Mouse (Mus musculus): Measurements from ENCODE around the gene Cpn1. TPM values are rescaled to one million over a fixed set of nuclear protein-coding genes. Genes with fewer than 3 reads are reported as not detected.

Gene Cpn1
- polyA plus RNA-seq, 1 experiment from 2014 or later, result 0.09 TPM

GRCm38 (mm10) chr19:43917406-43917691, 69.0 kb downstream of the Cpn1 start:
- Histone ChIP-seq H3K4me2 (ENCODE audit: low read depth, low read length, severe bottlenecking) (no peak overlapping the region), H3K27ac (ENCODE audit: low read depth, low read length) (no peak overlapping the region), H3K27me3 (ENCODE audit: control insufficient read depth, insufficient read depth, low read length) (no peaks in the 10 kb centered on the region), H3K4me1 (replicated peaks; ENCODE audit: control insufficient read depth, insufficient read depth, low read length) (no peaks in the 10 kb centered on the region), H3K4me3 (ENCODE audit: low read depth, low read length) (no peak overlapping the region), H3K36me3 (ENCODE audit: control insufficient read depth, insufficient read depth, low read length) (no peaks in the 10 kb centered on the region), H3K9me3 (ENCODE audit: control insufficient read depth, low read length) (no peaks in the 10 kb centered on the region), H3K9ac (ENCODE audit: low read length) (no peak overlapping the region)
- 73% methylated on average over 2 of the region's 2 CpGs for WGBS
- DNase-seq (ENCODE audit: low spot score) (no peak), ATAC-seq (replicated peaks; ENCODE audit: low FRiP score) (no peak)

DNA sequence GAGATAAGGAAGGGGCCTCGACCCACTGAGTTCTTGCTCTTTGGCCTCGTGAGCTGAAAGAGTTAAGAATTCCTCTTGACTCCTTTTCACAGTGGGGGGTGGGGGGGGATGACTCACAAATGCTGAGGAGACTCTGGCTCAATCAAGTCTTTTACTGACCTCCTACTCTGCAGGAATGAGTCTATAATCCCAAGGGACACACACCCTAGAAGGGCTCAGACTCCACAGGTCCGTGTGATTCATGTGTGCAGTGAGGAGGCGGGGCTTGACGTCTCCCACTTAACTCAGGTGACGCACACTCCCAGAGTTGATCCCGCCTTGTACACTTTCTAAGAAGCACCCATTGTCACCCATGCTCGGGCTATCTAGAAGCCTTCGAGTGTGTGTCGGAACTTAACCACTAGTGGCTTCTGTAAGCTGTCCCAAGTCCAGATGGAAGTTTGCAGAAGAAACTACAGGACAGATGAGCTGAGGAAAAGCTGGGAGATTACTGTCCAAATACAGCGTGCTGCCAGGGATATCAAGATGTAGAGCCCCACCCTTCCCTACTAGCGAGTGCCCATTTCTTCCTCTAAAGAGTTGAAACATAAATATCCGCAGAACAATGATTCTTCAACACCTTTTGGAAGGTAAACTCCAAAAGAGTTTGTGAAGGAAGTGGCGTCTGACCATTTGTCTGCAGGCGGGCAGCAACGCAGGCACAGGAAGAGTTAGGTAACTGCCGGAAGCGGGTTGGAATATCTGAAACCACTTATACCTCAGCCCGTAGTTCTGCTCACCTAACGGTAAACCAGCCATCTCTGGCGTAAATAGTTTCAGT, 69.6 kb downstream of the Cpn1 start:
- DNase-seq (ENCODE audit: low spot score) (no peak), ATAC-seq (replicated peaks; ENCODE audit: low FRiP score) (no peak)
- no peaks in the 10 kb centered on the region for H3K4me1 ChIP-seq (replicated peaks; ENCODE audit: control insufficient read depth, insufficient read depth, low read length)
- H3K9me3 ChIP-seq (ENCODE audit: control insufficient read depth, low read length), result no peaks in the 10 kb centered on the region
- H3K27me3 ChIP-seq (ENCODE audit: control insufficient read depth, insufficient read depth, low read length), result no peaks in the 10 kb centered on the region
- no peaks in the 10 kb centered on the region for H3K36me3 ChIP-seq (ENCODE audit: control insufficient read depth, insufficient read depth, low read length)
- H3K27ac ChIP-seq (ENCODE audit: low read depth, low read length), result no peak overlapping the region
- no peak overlapping the region for H3K4me2 ChIP-seq (ENCODE audit: low read depth, low read length, severe bottlenecking)
- 70% methylated on average over 21 of the region's 21 CpGs for WGBS
- no peak overlapping the region for H3K4me3 ChIP-seq (ENCODE audit: low read depth, low read length)
- no peak overlapping the region for H3K9ac ChIP-seq (ENCODE audit: low read length)

DNA sequence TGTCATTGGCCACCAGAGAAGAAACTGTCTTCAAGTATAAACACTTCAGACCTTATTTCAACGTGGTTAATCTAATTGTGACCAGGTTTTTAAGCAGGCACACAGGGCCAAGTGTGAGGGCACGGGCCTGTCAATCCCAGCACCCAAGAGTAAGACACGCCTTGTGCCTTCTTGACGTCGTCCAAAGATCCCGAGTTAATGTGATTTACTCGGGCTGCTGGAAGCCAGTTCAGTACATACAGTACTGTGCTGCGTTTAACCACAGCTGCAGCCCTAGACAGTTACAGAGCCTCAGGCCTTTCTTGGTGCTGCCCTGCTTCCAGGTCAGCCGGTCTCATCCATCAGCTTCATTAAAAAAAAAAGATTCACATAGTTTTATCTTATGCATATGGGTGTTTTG, 70.9 kb downstream of the Cpn1 start:
- Histone ChIP-seq H3K36me3 (ENCODE audit: control insufficient read depth, insufficient read depth, low read length) (no peaks in the 10 kb centered on the region), H3K9ac (ENCODE audit: low read length) (no peak overlapping the region), H3K4me2 (ENCODE audit: low read depth, low read length, severe bottlenecking) (no peak overlapping the region), H3K4me1 (replicated peaks; ENCODE audit: control insufficient read depth, insufficient read depth, low read length) (no peaks in the 10 kb centered on the region), H3K9me3 (ENCODE audit: control insufficient read depth, low read length) (no peaks in the 10 kb centered on the region), H3K27me3 (ENCODE audit: control insufficient read depth, insufficient read depth, low read length) (no peaks in the 10 kb centered on the region), H3K4me3 (ENCODE audit: low read depth, low read length) (no peak overlapping the region), H3K27ac (ENCODE audit: low read depth, low read length) (no peak overlapping the region)
- DNase-seq (ENCODE audit: low spot score) (no peak), ATAC-seq (replicated peaks; ENCODE audit: low FRiP score) (no peak)
- WGBS, result 81% methylated on average over 9 of the region's 9 CpGs

- no peak for DNase-seq (ENCODE audit: low spot score)
- no peaks in the 10 kb centered on the region for H3K9me3 ChIP-seq (ENCODE audit: control insufficient read depth, low read length)
- no peak overlapping the region for H3K4me2 ChIP-seq (ENCODE audit: low read depth, low read length, severe bottlenecking)
- no peak overlapping the region for H3K27ac ChIP-seq (ENCODE audit: low read depth, low read length)
- no peak for ATAC-seq (replicated peaks; ENCODE audit: low FRiP score)
- H3K27me3 ChIP-seq (ENCODE audit: control insufficient read depth, insufficient read depth, low read length), result no peaks in the 10 kb centered on the region
- no peaks in the 10 kb centered on the region for H3K36me3 ChIP-seq (ENCODE audit: control insufficient read depth, insufficient read depth, low read length)
- no peak overlapping the region for H3K4me3 ChIP-seq (ENCODE audit: low read depth, low read length)
- no peak overlapping the region for H3K9ac ChIP-seq (ENCODE audit: low read length)
- no peaks in the 10 kb centered on the region for H3K4me1 ChIP-seq (replicated peaks; ENCODE audit: control insufficient read depth, insufficient read depth, low read length)
- WGBS, result 92% methylated on average over 9 of the region's 9 CpGs
These were observed 71.4 kb downstream of the Cpn1 start for GRCm38 (mm10) chr19:43914986-43915385.

DNA sequence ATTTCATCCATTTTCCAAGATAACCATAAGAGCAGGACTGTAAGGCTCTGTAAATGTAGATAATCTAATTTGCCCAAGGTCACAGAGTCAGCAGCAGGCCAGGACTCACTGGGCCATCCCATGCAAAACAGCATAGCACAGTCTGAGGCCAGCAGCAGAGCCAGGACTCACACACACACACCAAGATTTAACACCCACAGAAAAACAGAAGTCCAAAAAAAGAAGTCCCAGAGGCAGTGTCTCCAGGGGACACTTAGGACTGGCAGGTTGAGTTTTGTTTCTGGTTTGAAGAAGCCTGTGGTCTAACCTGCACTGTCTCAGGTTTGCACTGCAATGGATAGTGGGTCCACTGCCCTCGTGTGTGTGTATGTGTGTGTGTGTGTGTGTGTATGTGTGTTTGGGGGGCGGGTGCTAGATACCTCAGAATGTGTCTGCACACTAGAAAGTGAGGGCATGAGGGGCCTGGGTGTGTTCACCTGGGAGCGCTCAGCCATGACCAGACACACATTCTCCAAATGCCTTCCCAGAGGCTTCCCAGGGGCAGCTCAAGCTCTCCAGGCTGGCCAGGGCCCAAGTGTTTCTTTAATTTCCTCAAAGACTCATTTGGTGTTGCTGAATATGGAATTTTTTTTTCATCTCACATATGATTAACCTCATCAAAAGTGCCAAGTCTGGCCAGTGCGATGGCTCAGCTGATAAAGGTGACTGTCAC, 73.4 kb downstream of the Cpn1 start:
- ATAC-seq (replicated peaks; ENCODE audit: low FRiP score) (no peak), DNase-seq (ENCODE audit: low spot score) (no peak)
- Histone ChIP-seq H3K4me2 (ENCODE audit: low read depth, low read length, severe bottlenecking) (no peak overlapping the region), H3K9me3 (ENCODE audit: control insufficient read depth, low read length) (no peaks in the 10 kb centered on the region), H3K4me3 (ENCODE audit: low read depth, low read length) (no peak overlapping the region), H3K36me3 (ENCODE audit: control insufficient read depth, insufficient read depth, low read length) (no peaks in the 10 kb centered on the region), H3K27ac (ENCODE audit: low read depth, low read length) (no peak overlapping the region), H3K27me3 (ENCODE audit: control insufficient read depth, insufficient read depth, low read length) (no peaks in the 10 kb centered on the region), H3K4me1 (replicated peaks; ENCODE audit: control insufficient read depth, insufficient read depth, low read length) (no peaks in the 10 kb centered on the region), H3K9ac (ENCODE audit: low read length) (no peak overlapping the region)
- 88% methylated on average over 4 of the region's 4 CpGs for WGBS

GRCm38 (mm10) chr19:43906492-43906891, 79.9 kb downstream of the Cpn1 start:
- Histone ChIP-seq H3K27me3 (ENCODE audit: control insufficient read depth, insufficient read depth, low read length) (no peaks in the 10 kb centered on the region), H3K9me3 (ENCODE audit: control insufficient read depth, low read length) (no peaks in the 10 kb centered on the region), H3K36me3 (ENCODE audit: control insufficient read depth, insufficient read depth, low read length) (no peaks in the 10 kb centered on the region), H3K4me2 (ENCODE audit: low read depth, low read length, severe bottlenecking) (no peak overlapping the region), H3K9ac (ENCODE audit: low read length) (no peak overlapping the region), H3K27ac (ENCODE audit: low read depth, low read length) (no peak overlapping the region), H3K4me1 (replicated peaks; ENCODE audit: control insufficient read depth, insufficient read depth, low read length) (peaks cover 3% of the 10 kb centered on the region; the same call in 1 of the 2 replicates), H3K4me3 (ENCODE audit: low read depth, low read length) (no peak overlapping the region)
- no peak for DNase-seq (ENCODE audit: low spot score)
- WGBS, result 96% methylated on average over 7 of the region's 7 CpGs
- no peak for ATAC-seq (replicated peaks; ENCODE audit: low FRiP score)

Other genes starting within 250 kb of the Cpn1 start
- 12.5 and 13.7 TPM in 2 replicates for gene Cutc, start 233.6 kb downstream of the Cpn1 start, polyA plus RNA-seq (2014; fragmentation: Nextera tagmentation; extraction: Ambion mirVana)
- gene Cox15, start 233.6 kb downstream of the Cpn1 start, polyA plus RNA-seq (2014; fragmentation: Nextera tagmentation; extraction: Ambion mirVana), result 12.4 and 13.6 TPM in 2 replicates
- not detected in 2 replicates for gene Abcc2, start 204.4 kb downstream of the Cpn1 start, polyA plus RNA-seq (2014; fragmentation: Nextera tagmentation; extraction: Ambion mirVana)
- gene Dnmbp, start 46.4 kb downstream of the Cpn1 start, polyA plus RNA-seq (2014; fragmentation: Nextera tagmentation; extraction: Ambion mirVana), result 17.8 TPM in 2 replicates
- not detected in 2 replicates for gene Cyp2c23, start 42.7 kb upstream of the Cpn1 start, polyA plus RNA-seq (2014; fragmentation: Nextera tagmentation; extraction: Ambion mirVana)
- gene Erlin1, start 83.2 kb upstream of the Cpn1 start, polyA plus RNA-seq (2014; fragmentation: Nextera tagmentation; extraction: Ambion mirVana), result 18.6 and 19.6 TPM in 2 replicates
- gene Chuk, start 120.9 kb upstream of the Cpn1 start, polyA plus RNA-seq (2014; fragmentation: Nextera tagmentation; extraction: Ambion mirVana), result 59.6 and 62.9 TPM in 2 replicates
- gene Cwf19l1, start 149.3 kb upstream of the Cpn1 start, polyA plus RNA-seq (2014; fragmentation: Nextera tagmentation; extraction: Ambion mirVana), result 44.2 and 47.9 TPM in 2 replicates
- gene Bloc1s2, start 159.9 kb upstream of the Cpn1 start, polyA plus RNA-seq (2014; fragmentation: Nextera tagmentation; extraction: Ambion mirVana), result 101 and 108 TPM in 2 replicates
- gene Pkd2l1, start 205.9 kb upstream of the Cpn1 start, polyA plus RNA-seq (2014; fragmentation: Nextera tagmentation; extraction: Ambion mirVana), result 0.25 and 0.39 TPM in 2 replicates
- 0.49 TPM in 1 of 2 replicates, not detected in the other for gene Scd3, start 216.7 kb upstream of the Cpn1 start, polyA plus RNA-seq (2014; fragmentation: Nextera tagmentation; extraction: Ambion mirVana)

Measured in forebrain, embryonic 11.5 days (tissue).